Mouse (Mus musculus) kidney, postnatal 0 days (tissue): ENCODE data around the gene Faap20. TPM values are rescaled to one million over a fixed set of nuclear protein-coding genes. Genes with fewer than 3 reads are reported as not detected.

ENCODE experiments used
- ATAC-seq: fragments of 200-750 bp; cut with Nextera tagmentation; replicated peaks from 2 replicates; pipeline ENCODE4 v1.8.0; 2017; ENCODE audit warnings: low read depth, moderate number of reproducible peaks, moderate TSS enrichment, moderate library complexity; ENCODE audit not compliant: low FRiP score
- DNase-seq: peaks from one replicate; pipeline ENCODE4 v3.0.0-alpha.2; 2016; ENCODE audit warnings: low spot score
- H3K27ac ChIP-seq: fragments of 300-500 bp; sonication (generic); 2 replicates; pipeline ENCODE4 v1.5.1; 2014; ENCODE audit warnings: mild to moderate bottlenecking
- H3K27me3 ChIP-seq: fragments of 300-500 bp; sonication (generic); 2 replicates; pipeline ENCODE4 v1.6.1; 2014; ENCODE audit warnings: low read length, mixed read lengths; ENCODE audit not compliant: insufficient read depth
- H3K36me3 ChIP-seq: fragments of 300-500 bp; sonication (generic); 2 replicates; pipeline ENCODE4 v1.6.1; 2014; ENCODE audit warnings: low read length, mixed read lengths; ENCODE audit not compliant: insufficient read depth
- H3K4me1 ChIP-seq: fragments of 300-500 bp; sonication (generic); replicated peaks from 2 replicates; pipeline ENCODE4 v1.6.1; 2014; ENCODE audit warnings: antibody characterized with exemption, low read length, mixed read lengths; ENCODE audit not compliant: insufficient read depth
- H3K4me2 ChIP-seq: fragments of 300-500 bp; sonication (generic); 2 replicates; pipeline ENCODE4 v1.6.1; 2014; ENCODE audit warnings: mild to moderate bottlenecking, low read length, moderate library complexity, mixed read lengths
- H3K4me3 ChIP-seq: fragments of 300-500 bp; sonication (generic); replicated peaks from 2 replicates; pipeline ENCODE4 v1.5.1; 2014; ENCODE audit warnings: low read depth, low read length
- H3K9ac ChIP-seq: fragments of 300-500 bp; sonication (generic); 2 replicates; pipeline ENCODE4 v1.6.1; 2014; ENCODE audit warnings: low read depth, low read length
- H3K9me3 ChIP-seq: fragments of 300-500 bp; sonication (generic); replicated peaks from 2 replicates; pipeline ENCODE4 v1.6.1; 2016; ENCODE audit warnings: low read length, inconsistent platforms, mixed read lengths
- CTCF ChIP-seq: IDR thresholded peaks from 2 replicates; pipeline ENCODE4 v1.5.1; 2016; ENCODE audit warnings: antibody characterized with exemption, low read depth, mild to moderate bottlenecking, moderate library complexity
- WGBS: fragments of 180-500 bp; shearing (Covaris S2); extraction: QIAGEN DNeasy Blood & Tissue Kit; methylation state at CpG from one replicate; pipeline ENCODE4 v1.1.7; 2014; 5-methylcytosine and 5-hydroxymethylcytosine counted together
- polyA plus RNA-seq: library from polyadenylated mRNA; unstranded; fragments of >200 nt; fragmentation: Nextera tagmentation; extraction: Ambion mirVana; gene quantifications from 2 replicates; pipeline ENCODE4 v1.2.1, GENCODE M21; 2015

Gene Faap20
- polyA plus RNA-seq, 1 experiment from 2014 or later = 77.2 TPM

DNA sequence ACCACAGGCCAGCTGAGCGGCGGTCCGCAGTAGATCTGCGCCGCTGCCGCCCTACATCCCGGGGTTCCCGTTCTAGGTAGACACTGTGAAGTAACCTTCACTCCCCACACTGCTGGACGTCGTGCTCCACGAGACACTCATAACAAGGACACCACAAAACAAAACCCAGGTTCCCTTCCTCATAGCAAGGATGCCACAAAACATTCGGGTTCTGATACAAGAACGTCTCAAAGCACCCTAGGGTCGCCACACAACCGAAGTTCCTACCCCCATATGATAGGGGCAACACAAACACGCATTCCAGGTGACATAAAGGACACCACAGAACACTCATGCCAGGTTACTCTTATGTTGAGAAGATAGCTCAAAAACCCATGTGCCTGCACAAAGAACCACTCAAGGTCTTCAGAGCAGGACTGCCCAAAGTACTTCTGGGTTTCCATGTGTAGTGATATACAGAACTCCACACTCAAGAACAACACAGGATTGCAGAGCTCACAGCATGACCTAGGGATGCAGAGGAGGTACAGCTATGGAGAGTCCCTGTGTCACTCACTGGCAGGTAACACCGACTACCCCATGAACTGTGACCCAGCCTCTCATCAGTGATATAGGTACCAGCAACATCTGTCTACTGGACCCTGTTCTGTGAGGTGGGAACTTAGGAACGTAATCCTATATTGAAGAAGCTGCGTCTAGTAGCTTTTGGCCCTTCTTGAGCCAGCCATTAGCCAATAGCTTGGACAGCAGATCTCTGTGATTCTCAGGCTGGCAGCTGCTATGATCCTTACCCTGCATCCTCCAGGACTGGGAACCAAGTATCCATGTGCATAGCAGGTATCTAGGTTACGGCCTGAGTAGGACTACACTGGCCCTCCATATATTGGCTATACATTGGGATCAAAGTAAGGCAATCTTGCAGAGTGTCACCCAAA, 25.7 kb upstream of the Faap20 start:
- Histone ChIP-seq H3K9ac (peak overlapping the region; percentile 71), H3K4me1 (peaks cover 19% of the 10 kb centered on the region), H3K36me3 (no peaks in the 10 kb centered on the region), H3K9me3 (no peaks in the 10 kb centered on the region), H3K27ac (peak overlapping the region; percentile 93), H3K4me3 (peak overlapping the region; percentile 18; the same call in 1 of the 2 replicates), H3K27me3 (no peaks in the 10 kb centered on the region), H3K4me2 (peak overlapping the region; percentile 55)
- no peak for DNase-seq
- ATAC-seq = no peak; the same call in 1 of the 2 replicates
- TF ChIP-seq CTCF = no peak
- 30% methylated on average over 20 of the region's 20 CpGs for WGBS

DNA sequence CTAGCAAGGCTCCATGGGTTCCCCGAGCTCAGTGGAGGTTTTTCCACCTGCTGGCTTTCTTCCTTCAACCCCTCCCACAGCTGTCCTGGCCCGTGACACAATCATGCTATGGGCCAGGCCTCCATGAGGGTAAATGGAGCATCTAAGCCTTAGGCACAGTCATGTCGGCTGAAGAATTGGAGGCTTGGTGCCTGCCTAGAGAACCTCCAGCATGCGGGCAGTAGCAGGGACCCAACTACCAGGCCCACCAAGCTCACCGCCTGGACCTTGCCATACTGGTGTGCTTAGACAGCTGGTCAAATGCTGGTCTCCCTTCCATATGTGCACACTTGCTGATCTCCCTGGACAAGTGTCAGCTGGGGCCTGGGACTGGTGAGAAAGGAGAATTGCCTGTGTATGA, 23.7 kb upstream of the Faap20 start:
- ATAC-seq (no peak), DNase-seq (no peak)
- H3K9me3 ChIP-seq = no peaks in the 10 kb centered on the region
- peaks cover 9% of the 10 kb centered on the region; the same call in 1 of the 2 replicates for H3K4me1 ChIP-seq
- H3K4me3 ChIP-seq = no peak overlapping the region
- no peaks in the 10 kb centered on the region for H3K36me3 ChIP-seq
- no peak for TF ChIP-seq CTCF
- no peak overlapping the region for H3K4me2 ChIP-seq
- H3K9ac ChIP-seq = no peak overlapping the region
- H3K27me3 ChIP-seq = no peaks in the 10 kb centered on the region
- H3K27ac ChIP-seq = no peak overlapping the region
- 79% methylated on average over 5 of the region's 5 CpGs for whole genome bisulfite sequencing

DNA sequence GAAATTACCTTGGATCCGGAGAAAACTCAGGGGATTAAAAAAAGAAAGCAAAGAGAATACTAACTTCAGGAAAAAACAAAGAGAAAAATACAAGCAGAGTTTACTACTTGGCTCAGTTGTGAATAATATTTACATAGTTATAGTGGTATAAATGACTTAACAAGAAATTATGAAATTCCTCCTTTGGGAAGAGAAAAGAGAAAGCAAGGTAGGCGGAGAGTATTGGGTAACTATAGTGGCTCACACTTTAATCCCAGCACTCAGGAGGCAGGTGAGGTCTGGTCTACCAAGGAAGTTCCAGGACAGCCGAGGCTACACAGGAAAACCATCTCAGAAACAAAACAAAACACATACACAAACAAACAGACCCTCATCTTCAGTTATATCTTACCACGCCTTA, 21.6 kb upstream of the Faap20 start:
- Histone ChIP-seq H3K9me3 (no peaks in the 10 kb centered on the region), H3K27me3 (no peaks in the 10 kb centered on the region), H3K27ac (no peak overlapping the region), H3K4me2 (no peak overlapping the region), H3K36me3 (no peaks in the 10 kb centered on the region), H3K9ac (no peak overlapping the region), H3K4me1 (peaks cover 17% of the 10 kb centered on the region; the same call in 1 of the 2 replicates), H3K4me3 (no peak overlapping the region)
- DNase-seq = no peak
- ATAC-seq = no peak
- TF ChIP-seq CTCF = no peak
- WGBS = 81% methylated on average over 4 of the region's 4 CpGs

DNA sequence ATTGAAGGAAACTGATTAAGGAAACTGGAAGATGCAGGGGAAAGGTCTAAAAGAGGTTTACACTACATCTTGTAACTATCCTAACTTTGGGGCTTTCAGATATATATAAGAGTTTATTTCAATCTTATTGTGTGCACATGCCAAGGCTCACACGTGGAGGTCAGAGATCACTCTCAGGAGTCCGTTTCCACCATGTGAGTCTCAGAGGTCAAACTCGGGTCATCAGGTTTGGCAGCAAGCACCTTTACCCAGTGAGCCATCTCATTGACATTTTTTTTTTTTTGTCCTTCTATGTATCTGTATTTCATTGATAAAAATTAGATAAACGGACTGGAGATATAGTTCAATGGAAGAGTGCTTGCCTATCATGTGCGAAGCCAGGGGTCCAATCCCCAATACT, 21.1 kb upstream of the Faap20 start:
- 63% methylated on average over 5 of the region's 5 CpGs for WGBS
- DNase-seq (no peak), ATAC-seq (no peak)
- Histone ChIP-seq H3K9ac (no peak overlapping the region), H3K4me1 (peaks cover 19% of the 10 kb centered on the region), H3K27ac (no peak overlapping the region), H3K36me3 (no peaks in the 10 kb centered on the region), H3K27me3 (no peaks in the 10 kb centered on the region), H3K4me2 (no peak overlapping the region), H3K9me3 (no peaks in the 10 kb centered on the region), H3K4me3 (no peak overlapping the region)
- TF ChIP-seq CTCF = no peak

DNA sequence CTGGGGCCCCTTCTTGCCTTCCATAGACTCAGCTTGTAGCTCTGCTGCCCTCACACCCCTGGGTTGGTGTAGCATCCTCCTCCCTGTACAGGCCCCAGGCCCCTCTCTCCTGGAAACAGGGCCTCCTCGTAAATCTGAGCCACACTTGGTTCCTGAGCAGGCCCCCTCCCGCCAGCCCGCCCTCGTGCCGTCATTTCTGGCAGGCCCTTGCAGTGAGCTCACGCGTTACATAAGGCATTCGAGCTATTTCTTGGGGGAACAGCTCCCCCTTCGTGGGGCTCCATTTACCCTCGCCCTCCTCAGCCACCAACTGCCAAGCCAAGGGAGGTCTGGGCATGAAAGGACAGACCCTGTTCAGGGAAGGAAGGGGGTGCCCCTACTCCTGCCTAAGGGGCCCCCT, 15.7 kb upstream of the Faap20 start:
- Histone ChIP-seq H3K4me2 (no peak overlapping the region), H3K9me3 (no peaks in the 10 kb centered on the region), H3K36me3 (no peaks in the 10 kb centered on the region), H3K4me1 (peaks cover 59% of the 10 kb centered on the region), H3K4me3 (no peak overlapping the region), H3K27me3 (no peaks in the 10 kb centered on the region), H3K9ac (peak overlapping the region; percentile 42), H3K27ac (peak overlapping the region; percentile 99)
- TF ChIP-seq CTCF = peak; percentile 23; the same call in 1 of the 2 replicates
- peak; percentile 21; the same call in 1 of the 2 replicates for ATAC-seq
- WGBS = 7% methylated on average over 10 of the region's 10 CpGs
- peak; percentile 90 for DNase-seq

DNA sequence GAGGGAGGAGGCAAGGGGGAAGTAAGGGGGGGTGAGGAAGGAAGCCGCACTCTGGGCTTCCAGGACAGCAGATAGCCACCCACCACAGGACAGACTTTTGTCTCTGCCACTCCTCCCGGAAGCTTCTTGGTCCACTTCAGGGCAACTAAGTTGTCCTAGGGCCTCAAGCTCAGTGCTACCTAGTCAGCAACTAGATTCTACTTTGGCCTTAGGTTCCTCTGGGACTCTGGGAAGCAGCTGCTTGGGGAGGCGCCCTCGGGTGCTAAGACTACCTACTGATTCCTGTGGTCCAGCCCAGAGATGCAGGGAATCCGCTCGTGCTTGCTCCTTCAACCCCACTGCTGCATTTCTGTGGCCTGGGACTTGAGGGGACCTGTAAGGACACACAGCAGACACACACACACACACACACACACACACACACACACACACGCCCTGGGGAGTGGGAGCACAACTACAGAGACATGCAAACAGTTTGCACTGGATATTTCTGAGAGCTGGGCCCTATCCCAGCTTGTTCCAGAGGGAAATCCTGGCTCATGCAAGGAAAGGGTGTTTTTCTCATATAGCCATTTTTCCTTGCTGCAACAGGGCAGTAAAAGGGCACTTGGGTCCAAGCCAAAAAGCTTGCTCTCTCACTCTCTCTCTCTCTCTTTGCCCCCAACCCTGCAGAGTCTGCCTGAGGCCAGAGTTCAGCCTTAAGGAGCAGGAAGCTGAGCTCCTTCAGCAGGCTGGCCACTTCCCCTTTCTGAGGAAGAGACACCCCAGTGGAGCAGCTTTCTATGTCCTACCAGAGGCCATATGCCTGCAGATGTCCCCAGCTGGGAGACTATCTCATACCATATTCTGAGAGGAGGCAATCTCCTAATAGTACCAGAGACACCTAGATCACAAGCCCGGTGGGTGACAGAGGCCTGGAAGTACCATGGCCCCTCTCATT, 15.0 kb upstream of the Faap20 start:
- H3K4me1 ChIP-seq = peaks cover 59% of the 10 kb centered on the region
- H3K27ac ChIP-seq = peak overlapping the region; percentile 99
- H3K4me2 ChIP-seq = peak overlapping the region; percentile 23
- 38% methylated on average over 8 of the region's 8 CpGs for WGBS
- H3K9me3 ChIP-seq = no peaks in the 10 kb centered on the region
- peak overlapping the region; percentile 42 for H3K9ac ChIP-seq
- ATAC-seq = peak; percentile 37
- H3K4me3 ChIP-seq = no peak overlapping the region
- DNase-seq = peak; percentile 75
- no peak for TF ChIP-seq CTCF
- no peaks in the 10 kb centered on the region for H3K36me3 ChIP-seq
- H3K27me3 ChIP-seq = no peaks in the 10 kb centered on the region
